Mouse (Mus musculus) midbrain, embryonic 13.5 days (tissue): ENCODE results near the gene Myom3. TPM values are rescaled to one million over a fixed set of nuclear protein-coding genes. Genes with fewer than 3 reads are reported as not detected.
A peak's percentile ranks its signal among the peaks of the same experiment; 100 is the strongest.

Experiments used
- ATAC-seq: fragments of 200-750 bp; cut with Nextera tagmentation; 2 replicates; pipeline ENCODE4 v1.8.0; 2017; ENCODE audit warnings: mild to moderate bottlenecking, moderate TSS enrichment, moderate library complexity
- H3K27ac ChIP-seq: fragments of 300-500 bp; sonication (generic); 2 replicates; pipeline ENCODE4 v1.5.1; 2015; ENCODE audit warnings: inconsistent platforms, mild to moderate bottlenecking, moderate library complexity
- H3K27me3 ChIP-seq: fragments of 300-500 bp; sonication (generic); 2 replicates; pipeline ENCODE4 v1.6.1; 2015; ENCODE audit warnings: mild to moderate bottlenecking, inconsistent platforms
- H3K36me3 ChIP-seq: fragments of 300-500 bp; sonication (generic); 2 replicates; pipeline ENCODE4 v1.6.1; 2015; ENCODE audit warnings: mild to moderate bottlenecking, inconsistent platforms
- H3K4me1 ChIP-seq: fragments of 300-500 bp; sonication (generic); replicated peaks from 2 replicates; pipeline ENCODE4 v1.6.1; 2015; ENCODE audit warnings: inconsistent platforms
- H3K4me2 ChIP-seq: fragments of 300-500 bp; sonication (generic); replicated peaks from 2 replicates; pipeline ENCODE4 v1.6.1; 2015; ENCODE audit warnings: moderate library complexity, mild to moderate bottlenecking, inconsistent platforms
- H3K4me3 ChIP-seq: fragments of 300-500 bp; sonication (generic); replicated peaks from 2 replicates; pipeline ENCODE4 v1.5.1; 2015; ENCODE audit warnings: mild to moderate bottlenecking, inconsistent platforms
- H3K9ac ChIP-seq: fragments of 300-500 bp; sonication (generic); replicated peaks from 2 replicates; pipeline ENCODE4 v1.6.1; 2015; ENCODE audit warnings: mild to moderate bottlenecking, inconsistent platforms
- H3K9me3 ChIP-seq: fragments of 300-500 bp; sonication (generic); 2 replicates; pipeline ENCODE4 v1.6.1; 2016; ENCODE audit warnings: mild to moderate bottlenecking, inconsistent platforms
- WGBS: fragments of 180-500 bp; shearing (Covaris S2); methylation state at CpG from one replicate; pipeline ENCODE4 v1.1.7; 2015; 5-methylcytosine and 5-hydroxymethylcytosine counted together
- polyA plus RNA-seq: library from polyadenylated mRNA; unstranded; fragments of >200 nt; fragmentation: Nextera tagmentation; extraction: Ambion mirVana; gene quantifications from 2 replicates; pipeline ENCODE4 v1.2.1, GENCODE M21; 2015

Myom3 gene
- polyA plus RNA-seq, 1 experiment from 2014 or later: 0.15 TPM

DNA sequence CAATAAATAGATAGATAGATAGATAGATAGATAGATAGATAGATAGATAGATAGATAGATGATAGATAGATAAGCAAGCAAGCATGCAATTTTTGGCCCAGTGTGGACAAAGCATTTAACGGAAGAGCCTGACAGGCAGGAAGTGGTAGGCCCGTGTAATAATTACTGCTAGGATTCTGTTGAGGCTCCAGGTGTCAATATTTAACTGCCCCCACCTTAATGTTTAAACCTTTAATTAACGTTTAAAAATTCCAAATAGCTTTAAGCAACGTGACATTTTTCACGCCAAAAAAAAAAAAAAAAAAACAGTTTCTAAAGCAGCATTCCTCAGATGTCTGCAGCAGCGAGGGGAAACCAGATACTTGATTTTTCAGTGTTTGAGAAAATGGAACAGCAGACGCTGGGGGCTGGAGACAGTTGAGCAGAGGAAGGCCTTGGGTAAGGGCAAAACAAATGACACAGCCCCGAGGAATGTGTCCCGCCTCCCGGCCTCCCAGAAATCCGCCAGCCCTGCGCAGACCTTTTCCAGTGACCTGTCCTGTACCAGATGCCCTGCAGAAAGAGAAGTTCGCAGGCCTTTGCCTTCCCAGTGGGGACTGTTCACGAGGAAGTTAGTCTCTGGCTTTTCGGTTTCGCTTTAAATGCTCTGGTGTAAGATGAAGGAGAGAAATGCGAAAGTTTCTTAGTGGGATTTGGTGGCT, 60.5 kb downstream of the Myom3 start:
- Histone ChIP-seq H3K9me3 (no peaks in the 10 kb centered on the region), H3K27ac (no peak overlapping the region), H3K4me3 (no peak overlapping the region), H3K4me2 (no peak overlapping the region), H3K36me3 (no peaks in the 10 kb centered on the region), H3K4me1 (no peaks in the 10 kb centered on the region), H3K9ac (no peak overlapping the region), H3K27me3 (no peaks in the 10 kb centered on the region)
- WGBS: 81% methylated on average over 17 of the region's 17 CpGs
- ATAC-seq: no peak

DNA sequence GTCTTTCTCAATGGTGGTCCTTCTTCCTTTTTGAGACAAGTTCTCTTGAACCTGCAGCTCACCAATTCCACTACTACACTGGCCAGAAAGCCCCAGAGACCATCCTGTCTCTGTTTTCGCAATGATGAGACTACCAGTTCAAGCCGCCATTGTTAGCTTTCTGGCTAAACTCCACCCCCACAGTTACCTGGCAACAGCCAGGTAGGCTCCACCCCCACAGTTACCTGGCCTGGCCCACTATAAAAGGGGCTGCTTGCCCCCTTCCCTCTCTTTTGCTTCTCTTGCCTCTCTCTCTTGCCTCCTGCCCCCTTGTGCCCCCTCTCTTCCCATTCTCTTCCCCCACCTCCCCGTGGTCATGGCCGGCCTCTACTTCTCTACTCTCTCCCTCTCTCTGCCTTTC, 62.3 kb downstream of the Myom3 start:
- Histone ChIP-seq H3K9me3 (no peaks in the 10 kb centered on the region), H3K4me2 (no peak overlapping the region), H3K27ac (no peak overlapping the region), H3K4me1 (no peaks in the 10 kb centered on the region), H3K36me3 (no peaks in the 10 kb centered on the region), H3K27me3 (no peaks in the 10 kb centered on the region), H3K9ac (no peak overlapping the region), H3K4me3 (no peak overlapping the region)
- WGBS: 89% methylated on average over 4 of the region's 4 CpGs
- no peak for ATAC-seq

DNA sequence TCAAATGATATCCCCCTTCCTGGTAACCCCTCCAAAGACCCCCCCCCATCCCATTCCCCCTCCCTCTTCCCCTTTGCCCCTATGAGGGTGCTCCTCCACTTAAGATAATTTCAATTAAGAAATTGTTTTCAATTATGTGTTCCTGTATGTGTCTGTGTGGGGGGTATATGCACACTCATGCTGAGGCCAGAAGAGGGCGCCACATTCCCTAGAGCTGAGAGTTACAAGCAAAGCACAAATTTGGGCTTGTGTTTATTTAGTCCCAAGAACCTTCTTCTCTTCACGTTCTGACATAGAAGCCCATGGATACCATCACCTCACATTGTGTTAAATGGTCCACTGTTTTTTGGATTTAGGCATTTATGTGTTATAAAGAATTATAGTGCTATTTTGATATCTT, 63.8 kb downstream of the Myom3 start:
- no peak overlapping the region for H3K27ac ChIP-seq
- no peak for ATAC-seq
- H3K4me1 ChIP-seq: peaks cover under 1% of the 10 kb centered on the region
- no peak overlapping the region for H3K4me3 ChIP-seq
- WGBS: 55% methylated on average over 2 of the region's 2 CpGs
- H3K4me2 ChIP-seq: no peak overlapping the region
- H3K9ac ChIP-seq: no peak overlapping the region
- no peaks in the 10 kb centered on the region for H3K27me3 ChIP-seq
- H3K36me3 ChIP-seq: no peaks in the 10 kb centered on the region
- H3K9me3 ChIP-seq: no peaks in the 10 kb centered on the region

DNA sequence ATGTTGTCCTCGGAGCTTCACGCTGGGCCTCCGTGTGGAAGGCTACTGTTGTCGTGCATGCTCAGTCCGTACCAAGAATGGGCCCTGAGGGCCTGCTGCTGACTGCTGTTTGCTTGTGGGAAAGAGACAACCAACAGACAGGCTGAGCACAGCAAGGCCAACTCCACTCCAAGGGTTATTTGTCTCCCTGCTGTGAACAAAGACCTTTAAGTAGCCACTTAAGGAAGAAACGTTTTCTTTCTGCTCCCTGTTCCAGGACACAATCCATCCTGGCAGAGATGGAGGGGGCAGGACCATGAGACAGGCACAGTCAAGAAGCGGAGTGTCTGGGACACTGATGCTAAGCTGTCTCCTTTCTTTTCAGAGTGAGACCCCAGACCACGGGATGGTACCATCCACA, 64.7 kb downstream of the Myom3 start:
- H3K9me3 ChIP-seq: no peaks in the 10 kb centered on the region
- H3K4me3 ChIP-seq: no peak overlapping the region
- H3K27me3 ChIP-seq: no peaks in the 10 kb centered on the region
- no peak overlapping the region for H3K4me2 ChIP-seq
- H3K36me3 ChIP-seq: no peaks in the 10 kb centered on the region
- H3K4me1 ChIP-seq: peaks cover 10% of the 10 kb centered on the region
- no peak overlapping the region for H3K27ac ChIP-seq
- 39% methylated on average over 8 of the region's 8 CpGs for WGBS
- ATAC-seq: no peak
- H3K9ac ChIP-seq: no peak overlapping the region

- Histone ChIP-seq H3K36me3 (no peaks in the 10 kb centered on the region), H3K4me2 (0 out of 2 replicates have a peak overlapping the region, but pooled peaks have one; percentile 9), H3K27me3 (no peaks in the 10 kb centered on the region), H3K4me1 (peaks cover 22% of the 10 kb centered on the region), H3K9me3 (no peaks in the 10 kb centered on the region), H3K4me3 (no peak overlapping the region), H3K9ac (no peak overlapping the region), H3K27ac (peak overlapping the region; percentile 59)
- ATAC-seq: peak; percentile 30; the same call in 1 of the 2 replicates
- WGBS: 20% methylated on average over 11 of the region's 11 CpGs
Measured at GRCm38 (mm10) chr4:135828491-135828890, 69.0 kb downstream of the Myom3 start.

GRCm38 (mm10) chr4:135832070-135832469, 72.6 kb downstream of the Myom3 start:
- H3K4me1 ChIP-seq: peaks cover 31% of the 10 kb centered on the region
- H3K36me3 ChIP-seq: no peaks in the 10 kb centered on the region
- H3K4me2 ChIP-seq: no peak overlapping the region
- H3K9ac ChIP-seq: no peak overlapping the region
- H3K4me3 ChIP-seq: no peak overlapping the region
- ATAC-seq: no peak
- no peak overlapping the region for H3K27ac ChIP-seq
- 77% methylated on average over 11 of the region's 11 CpGs for WGBS
- no peaks in the 10 kb centered on the region for H3K9me3 ChIP-seq
- no peaks in the 10 kb centered on the region for H3K27me3 ChIP-seq

DNA sequence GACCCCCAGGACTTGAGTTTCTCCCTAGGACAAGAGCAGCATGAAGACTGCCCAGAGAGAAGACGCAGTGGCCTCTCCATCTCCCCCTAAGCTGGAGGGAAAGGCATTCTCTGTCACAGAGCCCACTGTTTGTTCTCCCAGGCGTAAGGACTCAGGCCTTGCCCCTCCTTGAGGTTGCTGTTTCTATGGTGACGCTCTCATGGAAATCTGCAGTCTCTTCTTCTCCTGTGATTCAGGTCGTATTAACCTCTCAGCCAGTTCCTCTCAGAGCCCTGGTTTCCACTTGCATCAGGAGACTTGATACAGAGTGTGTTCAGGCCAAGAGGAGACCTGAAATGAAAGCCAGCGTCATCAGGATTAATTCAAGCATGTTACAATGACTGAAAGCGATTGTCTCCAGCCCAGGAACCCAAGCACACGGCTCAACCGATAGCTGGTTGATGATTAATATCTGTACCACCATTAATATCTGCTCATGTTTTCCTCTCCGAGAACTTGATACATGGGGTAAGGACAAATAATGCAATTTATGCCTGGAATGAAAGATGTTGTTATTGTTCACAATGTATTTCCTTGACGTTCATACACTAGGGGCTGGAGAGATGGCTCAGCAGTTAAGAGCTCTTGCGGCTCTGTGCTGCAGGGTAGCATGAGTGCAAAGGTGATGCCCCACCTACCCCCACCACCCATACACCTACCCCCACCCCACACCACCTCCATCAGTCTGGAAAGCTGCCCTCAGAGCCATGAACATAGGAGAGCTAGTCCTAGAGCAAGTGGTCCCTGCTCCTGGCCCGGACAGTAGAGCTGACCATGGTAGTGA, 74.0 kb downstream of the Myom3 start:
- Histone ChIP-seq H3K4me2 (peak overlapping the region; percentile 16), H3K4me3 (no peak overlapping the region), H3K27me3 (no peaks in the 10 kb centered on the region), H3K4me1 (peaks cover 27% of the 10 kb centered on the region), H3K9ac (0 out of 2 replicates have a peak overlapping the region, but pooled peaks have one; percentile 44), H3K36me3 (no peaks in the 10 kb centered on the region), H3K27ac (peak overlapping the region; percentile 86), H3K9me3 (no peaks in the 10 kb centered on the region)
- WGBS: 38% methylated on average over 12 of the region's 12 CpGs
- peak; percentile 82 for ATAC-seq

- no peak overlapping the region for H3K9ac ChIP-seq
- no peaks in the 10 kb centered on the region for H3K27me3 ChIP-seq
- 81% methylated on average over 8 of the region's 8 CpGs for WGBS
- ATAC-seq: peak; percentile 48
- no peaks in the 10 kb centered on the region for H3K9me3 ChIP-seq
- peak overlapping the region; percentile 86 for H3K27ac ChIP-seq
- peak overlapping the region; percentile 16 for H3K4me2 ChIP-seq
- no peak overlapping the region for H3K4me3 ChIP-seq
- H3K36me3 ChIP-seq: no peaks in the 10 kb centered on the region
- peaks cover 20% of the 10 kb centered on the region for H3K4me1 ChIP-seq
Measured at GRCm38 (mm10) chr4:135834124-135834717, 74.7 kb downstream of the Myom3 start.

DNA sequence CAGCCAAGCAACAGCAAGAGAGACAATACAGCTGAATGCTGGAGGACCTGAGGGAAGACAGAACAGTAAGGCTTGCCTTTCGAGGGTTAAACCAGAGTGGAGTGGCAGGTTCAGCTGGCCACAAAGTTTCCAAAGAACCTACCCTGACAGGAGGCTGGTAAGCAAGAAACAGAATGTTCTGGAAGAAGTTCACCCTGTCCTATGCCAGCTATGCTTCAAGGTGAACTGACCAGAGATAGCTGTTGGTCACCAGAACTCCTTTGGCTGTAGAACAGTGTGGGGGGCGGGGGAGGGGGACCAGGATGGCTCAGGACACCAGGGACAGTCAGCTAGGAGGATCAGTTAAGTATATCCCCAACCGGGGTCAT, 79.4 kb downstream of the Myom3 start:
- Histone ChIP-seq H3K9ac (no peak overlapping the region), H3K27ac (no peak overlapping the region), H3K4me2 (no peak overlapping the region), H3K4me1 (peaks cover 5% of the 10 kb centered on the region), H3K4me3 (no peak overlapping the region), H3K27me3 (no peaks in the 10 kb centered on the region), H3K36me3 (no peaks in the 10 kb centered on the region), H3K9me3 (no peaks in the 10 kb centered on the region)
- WGBS: 73% methylated on average over 3 of the region's 3 CpGs
- no peak for ATAC-seq

DNA sequence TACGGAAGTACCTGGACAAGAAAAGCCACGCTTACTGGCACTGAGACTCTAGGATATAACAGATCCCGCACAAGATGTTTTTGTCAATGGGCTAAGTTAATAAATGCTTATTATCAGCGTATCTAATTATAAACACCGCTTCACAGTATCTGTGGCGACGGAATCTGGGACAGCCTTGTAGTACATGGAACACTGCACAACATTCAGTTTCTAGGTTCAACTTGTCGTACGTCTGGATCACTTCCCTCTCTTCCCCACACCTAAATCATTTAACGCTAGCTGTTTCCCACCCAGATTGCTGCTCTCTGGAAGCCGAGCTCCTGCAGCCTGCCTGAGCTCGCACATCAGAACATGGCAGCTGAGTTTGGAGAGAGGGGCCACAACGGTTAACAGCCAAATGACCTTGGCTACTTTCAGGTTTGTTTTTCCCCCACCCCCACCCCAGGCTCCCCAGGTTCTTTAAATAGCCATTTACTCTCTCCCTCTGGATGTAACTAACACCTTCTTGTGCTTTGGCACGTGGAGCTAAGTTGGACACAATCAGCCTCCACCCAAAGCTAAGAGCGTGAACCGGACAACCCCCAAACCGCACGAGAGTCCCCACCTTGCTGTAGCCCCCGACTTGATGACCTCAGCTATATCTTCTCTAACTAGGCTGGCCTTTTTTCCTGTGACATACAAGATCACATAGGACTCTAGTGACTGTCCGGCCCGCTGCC, 79.9 kb downstream of the Myom3 start:
- no peak for ATAC-seq
- no peak overlapping the region for H3K9ac ChIP-seq
- no peaks in the 10 kb centered on the region for H3K9me3 ChIP-seq
- no peak overlapping the region for H3K27ac ChIP-seq
- no peak overlapping the region for H3K4me2 ChIP-seq
- H3K4me3 ChIP-seq: no peak overlapping the region
- no peaks in the 10 kb centered on the region for H3K36me3 ChIP-seq
- no peaks in the 10 kb centered on the region for H3K4me1 ChIP-seq
- 92% methylated on average over 21 of the region's 21 CpGs for WGBS
- H3K27me3 ChIP-seq: no peaks in the 10 kb centered on the region

GRCm38 (mm10) chr4:135844400-135844799, 84.9 kb downstream of the Myom3 start:
- Histone ChIP-seq H3K9ac (no peak overlapping the region), H3K4me3 (no peak overlapping the region), H3K9me3 (no peaks in the 10 kb centered on the region), H3K36me3 (no peaks in the 10 kb centered on the region), H3K27ac (no peak overlapping the region), H3K4me1 (no peaks in the 10 kb centered on the region), H3K27me3 (no peaks in the 10 kb centered on the region), H3K4me2 (no peak overlapping the region)
- ATAC-seq: no peak
- 83% methylated on average over 6 of the region's 6 CpGs for WGBS

GRCm38 (mm10) chr4:135847581-135847980, 88.1 kb downstream of the Myom3 start:
- no peak overlapping the region for H3K4me3 ChIP-seq
- no peak overlapping the region for H3K9ac ChIP-seq
- peaks cover 13% of the 10 kb centered on the region for H3K4me1 ChIP-seq
- H3K9me3 ChIP-seq: no peaks in the 10 kb centered on the region
- WGBS: 68% methylated on average over 5 of the region's 5 CpGs
- no peak overlapping the region for H3K4me2 ChIP-seq
- H3K27ac ChIP-seq: no peak overlapping the region
- no peak for ATAC-seq
- H3K36me3 ChIP-seq: no peaks in the 10 kb centered on the region
- H3K27me3 ChIP-seq: no peaks in the 10 kb centered on the region
